Mouse (Mus musculus) embryonic fibroblast, embryonic 13.5 days (primary cell): ENCODE data around the gene Ncam2.

Experiments used
- CTCF ChIP-seq: IDR thresholded peaks from 2 replicates; pipeline ENCODE4 v1.5.1; 2011; ENCODE audit warnings: mild to moderate bottlenecking, control low read depth, low read length, moderate library complexity, borderline replicate concordance; ENCODE audit not compliant: insufficient read depth
- POLR2A ChIP-seq: IDR thresholded peaks from 2 replicates; pipeline ENCODE4 v1.6.1; 2011; ENCODE audit warnings: low read depth, mild to moderate bottlenecking, control low read depth, low read length, moderate library complexity

- no peak for TF ChIP-seq CTCF
- TF ChIP-seq POLR2A = no peak
Observed at GRCm38 (mm10) chr16:81434559-81434958, 234.1 kb downstream of the Ncam2 start.
